Mouse (Mus musculus) hindbrain, postnatal 0 days (tissue): Measurements from ENCODE around the gene Memo1. TPM values are rescaled to one million over a fixed set of nuclear protein-coding genes. Genes with fewer than 3 reads are reported as not detected.

ENCODE experiments used
- ATAC-seq: fragments of 200-750 bp; cut with Nextera tagmentation; 2 replicates; pipeline ENCODE4 v1.8.0; 2017; ENCODE audit warnings: mild to moderate bottlenecking, moderate TSS enrichment, moderate library complexity
- DNase-seq: peaks from one replicate; pipeline ENCODE4 v3.0.0-alpha.2; 2015; ENCODE audit warnings: low spot score
- H3K27ac ChIP-seq: fragments of 300-500 bp; sonication (generic); 2 replicates; pipeline ENCODE4 v1.5.1; 2014; ENCODE audit warnings: mild to moderate bottlenecking
- H3K27me3 ChIP-seq: fragments of 300-500 bp; sonication (generic); 2 replicates; pipeline ENCODE4 v1.6.1; 2014; ENCODE audit warnings: low read length, mixed read lengths; ENCODE audit not compliant: insufficient read depth
- H3K36me3 ChIP-seq: fragments of 300-500 bp; sonication (generic); 2 replicates; pipeline ENCODE4 v1.6.1; 2014; ENCODE audit warnings: low read length, mixed read lengths; ENCODE audit not compliant: insufficient read depth
- H3K4me1 ChIP-seq: fragments of 300-500 bp; sonication (generic); 2 replicates; pipeline ENCODE4 v1.6.1; 2014; ENCODE audit warnings: antibody characterized with exemption, low read length, mixed read lengths; ENCODE audit not compliant: insufficient read depth
- H3K4me2 ChIP-seq: fragments of 300-500 bp; sonication (generic); 2 replicates; pipeline ENCODE4 v1.6.1; 2014; ENCODE audit warnings: low read depth, mild to moderate bottlenecking, low read length, moderate library complexity, mixed read lengths
- H3K4me3 ChIP-seq: fragments of 300-500 bp; sonication (generic); 2 replicates; pipeline ENCODE4 v1.5.1; 2014; ENCODE audit warnings: low read length
- H3K9ac ChIP-seq: fragments of 300-500 bp; sonication (generic); replicated peaks from 2 replicates; pipeline ENCODE4 v1.6.1; 2014; ENCODE audit warnings: mild to moderate bottlenecking, low read length, moderate library complexity, mixed read lengths
- H3K9me3 ChIP-seq: fragments of 300-500 bp; sonication (generic); 2 replicates; pipeline ENCODE4 v1.6.1; 2016; ENCODE audit warnings: low read length, mixed read lengths
- CTCF ChIP-seq: IDR thresholded peaks from 2 replicates; pipeline ENCODE4 v1.5.1; 2016; ENCODE audit warnings: antibody characterized with exemption, control low read depth, low read depth
- WGBS: fragments of 180-500 bp; shearing (Covaris S2); extraction: QIAGEN DNeasy Blood & Tissue Kit; methylation state at CpG from one replicate; pipeline ENCODE4 v1.1.7; 2014; 5-methylcytosine and 5-hydroxymethylcytosine counted together
- polyA plus RNA-seq: library from polyadenylated mRNA; unstranded; fragments of >200 nt; fragmentation: Nextera tagmentation; extraction: Ambion mirVana; gene quantifications from 2 replicates; pipeline ENCODE4 v1.2.1, GENCODE M21; 2015
- total RNA-seq: library from RNA; depleted of rRNA; stranded (reverse); fragments of >200 nt; gene quantifications from 2 replicates; pipeline ENCODE4 v1.2.3, GENCODE M21; 2014; rRNA removed

Memo1 gene
- 51.9 and 60.2 TPM in 2 replicates for total RNA-seq
- polyA plus RNA-seq: 46.3 and 46.4 TPM in 2 replicates

DNA sequence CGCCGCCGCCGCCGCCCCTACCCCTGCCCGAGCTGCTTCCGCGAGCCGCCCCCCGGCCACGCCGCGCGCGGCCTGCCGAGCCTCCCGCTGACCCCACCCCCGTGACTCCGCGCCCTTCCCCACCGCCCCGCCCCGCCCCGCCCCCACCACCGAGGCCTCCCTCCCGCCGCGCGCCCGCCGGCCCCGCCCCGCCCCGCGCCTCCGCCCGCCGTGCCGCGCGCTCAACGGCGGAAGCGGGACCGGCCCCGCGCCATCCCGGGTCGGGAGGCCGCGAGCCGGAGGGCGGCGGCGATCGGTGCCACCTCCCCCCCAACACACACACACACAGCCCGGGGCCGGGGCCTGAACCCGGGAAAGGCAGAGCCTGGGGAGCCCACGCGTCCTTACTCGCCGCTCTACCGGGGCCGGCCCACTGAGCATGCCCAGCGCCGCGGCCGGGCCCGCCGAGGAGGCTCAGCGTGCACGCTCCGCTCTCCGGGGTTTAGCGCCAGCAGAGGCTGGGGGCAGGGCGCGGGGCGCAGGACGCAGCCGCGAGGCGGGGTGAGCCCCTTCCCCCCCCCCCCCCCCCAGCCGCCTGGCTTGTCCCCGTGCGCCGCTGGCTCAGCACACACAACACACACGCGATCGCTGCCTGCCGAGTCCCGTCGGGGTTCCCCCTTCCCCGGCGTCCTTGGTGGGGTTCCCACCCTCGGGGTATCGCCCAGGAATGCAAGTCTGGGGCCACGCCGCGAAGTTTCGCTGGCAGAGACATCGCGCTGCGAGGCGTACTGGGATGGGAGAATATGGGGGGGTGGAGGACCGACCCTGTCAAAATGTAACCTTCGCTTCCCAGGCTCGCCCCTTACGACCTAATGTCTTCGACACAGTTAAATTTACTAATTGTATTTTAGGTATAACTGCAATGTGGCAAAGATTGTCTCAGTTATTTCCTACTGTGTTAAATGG is at the start of gene Memo1:
Gene Memo1 (minus strand): TSS at position 496 of the 945 bp plus-strand sequence.
- H3K27ac ChIP-seq: peak within 1 kb of the TSS; percentile 97
- peak within 1 kb of the TSS; percentile 80 for H3K4me2 ChIP-seq
- peaks cover 5% of the 10 kb centered on the region; the same call in 1 of the 2 replicates for H3K36me3 ChIP-seq
- no peak for TF ChIP-seq CTCF
- no peaks in the 10 kb centered on the region for H3K9me3 ChIP-seq
- no peaks in the 10 kb centered on the region for H3K27me3 ChIP-seq
- 0 out of 2 replicates have a peak, but pooled peaks cover 4% of the 10 kb centered on the region for H3K4me1 ChIP-seq
- peak; percentile 88 for DNase-seq
- 1% methylated on average over 60 of the region's 110 CpGs for WGBS
- ATAC-seq: peak; percentile 90
- peak within 1 kb of the TSS; percentile 93 for H3K4me3 ChIP-seq
- peak within 1 kb of the TSS; percentile 86 for H3K9ac ChIP-seq

DNA sequence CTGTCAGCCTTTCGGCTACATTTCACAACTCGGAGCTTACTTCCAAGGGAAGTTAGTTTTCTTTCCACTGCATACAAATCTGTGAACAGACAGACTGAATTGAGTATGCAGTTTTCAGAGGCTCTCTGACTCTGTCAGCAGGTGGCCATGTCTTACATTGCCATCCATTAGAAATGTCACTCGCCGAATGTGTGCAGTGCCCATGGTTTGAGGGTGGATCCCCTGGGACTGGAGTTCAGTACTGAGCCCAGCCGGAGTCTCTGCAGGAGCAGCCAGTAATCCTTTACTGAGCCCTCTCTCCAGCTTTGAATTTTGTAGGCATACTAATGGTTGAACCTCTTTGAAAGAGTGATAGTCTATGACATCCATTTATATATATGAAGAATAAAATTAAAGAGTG is 45.8 kb upstream of the Memo1 start:
- WGBS: 21% methylated on average over 5 of the region's 5 CpGs
- Histone ChIP-seq H3K9ac (0 out of 2 replicates have a peak overlapping the region, but pooled peaks have one; percentile 21), H3K27ac (no peak overlapping the region), H3K4me3 (peak overlapping the region; percentile 97), H3K9me3 (no peaks in the 10 kb centered on the region), H3K4me2 (peak overlapping the region; percentile 69), H3K27me3 (no peaks in the 10 kb centered on the region), H3K36me3 (no peaks in the 10 kb centered on the region), H3K4me1 (peaks cover 12% of the 10 kb centered on the region)
- ATAC-seq (no peak), DNase-seq (peak; percentile 16)
- TF ChIP-seq CTCF: no peak

DNA sequence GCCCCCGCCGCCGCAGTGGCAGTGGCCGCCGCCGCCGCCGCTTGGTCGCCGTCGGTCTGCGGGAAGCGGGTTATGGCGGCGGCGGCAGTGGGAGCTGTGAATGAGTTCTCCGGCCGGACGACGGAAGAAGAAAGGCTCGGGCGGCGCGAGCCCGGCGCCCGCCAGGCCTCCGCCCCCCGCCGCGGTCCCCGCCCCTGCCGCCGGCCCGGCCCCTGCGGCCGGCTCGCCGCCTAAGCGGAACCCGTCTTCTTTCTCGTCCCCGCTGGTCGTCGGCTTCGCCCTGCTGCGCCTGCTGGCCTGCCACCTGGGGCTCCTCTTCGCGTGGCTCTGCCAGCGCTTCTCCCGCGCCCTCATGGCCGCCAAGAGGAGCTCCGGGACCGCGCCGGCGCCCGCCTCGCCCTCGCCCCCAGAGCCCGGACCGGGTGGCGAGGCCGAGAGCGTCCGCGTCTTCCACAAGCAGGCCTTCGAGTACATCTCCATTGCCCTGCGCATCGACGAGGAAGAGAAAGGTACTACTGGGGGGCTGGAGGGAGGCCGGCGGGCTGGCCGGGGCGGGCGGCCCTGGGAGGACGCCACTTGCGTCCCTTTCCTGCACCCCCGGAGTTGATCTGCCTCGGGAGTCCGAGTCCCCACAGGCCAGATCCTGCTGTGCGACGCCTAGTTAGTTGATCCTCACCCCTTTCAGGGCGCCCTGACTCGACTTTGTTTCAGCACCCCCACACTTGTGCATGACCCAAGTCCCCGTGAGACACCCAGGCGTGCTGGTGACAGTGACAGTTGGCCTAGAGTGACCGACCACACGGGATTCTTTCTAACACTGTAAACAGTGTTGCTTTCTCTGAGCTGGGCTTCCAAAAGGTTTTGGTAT is 43.9 kb upstream of the Memo1 start, which contains the start of gene Spast:
Gene Spast (plus strand): TSS at position 51 of the 868 bp plus-strand sequence.
- Histone ChIP-seq H3K4me3 (peak within 1 kb of the TSS; percentile 97), H3K27me3 (no peaks in the 10 kb centered on the region), H3K9ac (peak within 1 kb of the TSS; percentile 95), H3K9me3 (no peaks in the 10 kb centered on the region), H3K4me2 (peak within 1 kb of the TSS; percentile 69), H3K36me3 (no peaks in the 10 kb centered on the region), H3K27ac (peak within 1 kb of the TSS; percentile 98), H3K4me1 (peaks cover 12% of the 10 kb centered on the region)
- TF ChIP-seq CTCF: no peak
- ATAC-seq (peak; percentile 77), DNase-seq (peak; percentile 72)
- WGBS: under 1% methylated on average over 33 of the region's 90 CpGs

DNA sequence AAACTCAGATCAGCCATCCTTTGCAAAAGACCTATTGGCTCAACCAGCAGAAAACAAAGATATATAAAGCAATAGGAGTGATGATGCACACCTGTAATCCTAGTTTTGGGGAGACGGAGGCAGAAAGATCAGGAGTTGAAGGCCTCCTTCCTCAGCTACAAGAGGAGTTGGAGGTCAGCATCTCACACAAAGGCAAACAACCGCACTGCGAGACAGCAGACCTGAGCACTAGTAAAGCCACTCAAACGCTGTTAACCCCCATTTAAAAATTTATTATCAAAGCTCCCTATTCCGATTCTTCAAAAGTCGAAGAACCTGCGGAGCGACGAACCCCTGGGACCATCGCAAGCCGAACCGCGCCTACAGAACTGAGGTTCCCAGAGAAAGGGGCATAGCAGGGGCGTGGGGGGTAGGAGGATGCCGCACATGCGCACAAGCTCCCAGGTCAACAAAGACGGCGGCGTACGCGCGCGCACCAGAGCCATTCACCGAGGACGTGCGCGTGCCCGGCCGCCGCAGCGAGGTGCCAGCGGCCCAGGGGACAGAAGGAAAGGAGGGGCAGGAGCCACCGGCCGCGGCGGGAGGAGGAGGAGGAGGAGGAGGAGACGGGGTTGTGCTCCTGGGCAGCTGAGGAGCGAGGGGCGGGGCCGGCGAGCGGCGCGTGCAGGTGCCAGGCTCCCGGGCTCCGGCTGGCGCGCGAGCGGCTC is 43.1 kb upstream of the Memo1 start:
- peak overlapping the region; percentile 69 for H3K4me2 ChIP-seq
- TF ChIP-seq CTCF: no peak
- peak overlapping the region; percentile 97 for H3K4me3 ChIP-seq
- DNase-seq: peak; percentile 98
- H3K4me1 ChIP-seq: peaks cover 12% of the 10 kb centered on the region
- peak overlapping the region; percentile 98 for H3K27ac ChIP-seq
- WGBS: under 1% methylated on average over 31 of the region's 50 CpGs
- H3K36me3 ChIP-seq: no peaks in the 10 kb centered on the region
- H3K9me3 ChIP-seq: no peaks in the 10 kb centered on the region
- no peaks in the 10 kb centered on the region for H3K27me3 ChIP-seq
- H3K9ac ChIP-seq: peak overlapping the region; percentile 95
- peak; percentile 93 for ATAC-seq

DNA sequence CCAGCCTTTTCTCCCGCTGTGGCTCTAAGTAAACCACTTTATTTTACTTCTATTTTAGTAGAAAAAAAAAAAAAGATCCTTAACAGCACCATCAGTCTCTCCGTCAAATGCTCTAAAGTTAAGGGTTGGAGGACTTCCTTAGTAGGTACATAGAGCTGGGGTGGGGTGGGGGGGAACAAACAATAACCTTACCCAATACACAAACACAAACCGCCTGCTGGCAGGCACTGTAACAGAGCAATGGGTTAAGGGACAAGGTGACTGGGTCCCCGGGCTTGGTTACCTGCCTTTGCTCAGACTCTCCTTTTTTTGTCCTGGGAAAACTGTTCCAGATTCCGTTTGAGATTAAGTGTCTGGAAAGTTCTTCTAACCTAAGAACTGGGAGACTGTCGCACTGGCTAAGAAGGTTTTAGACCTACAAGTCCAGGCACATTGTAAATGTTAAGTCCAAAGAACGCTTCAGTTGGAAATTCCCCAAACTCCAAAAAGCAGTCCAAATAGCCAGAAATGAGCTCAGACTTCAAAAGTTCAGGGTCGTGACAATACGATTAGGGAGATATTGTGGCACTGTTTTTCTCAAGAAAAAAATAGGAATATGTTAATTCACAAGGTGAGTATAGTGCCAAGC is 35.8 kb upstream of the Memo1 start:
- no peak for TF ChIP-seq CTCF
- Histone ChIP-seq H3K27me3 (no peaks in the 10 kb centered on the region), H3K9ac (no peak overlapping the region), H3K27ac (no peak overlapping the region), H3K4me2 (no peak overlapping the region), H3K9me3 (no peaks in the 10 kb centered on the region), H3K36me3 (no peaks in the 10 kb centered on the region), H3K4me3 (no peak overlapping the region), H3K4me1 (no peaks in the 10 kb centered on the region)
- 76% methylated on average over 9 of the region's 9 CpGs for WGBS
- DNase-seq (no peak), ATAC-seq (no peak)
